Mouse (Mus musculus) lung, postnatal 25 days (tissue): ENCODE measurements around the gene Adcy2.
A peak's percentile ranks its signal among the peaks of the same experiment; 100 is the strongest.

Experiments used
- DNase-seq: peaks from one replicate; pipeline ENCODE4 v3.0.0; 2022; ENCODE audit warnings: low spot score

Gene Adcy2

DNA sequence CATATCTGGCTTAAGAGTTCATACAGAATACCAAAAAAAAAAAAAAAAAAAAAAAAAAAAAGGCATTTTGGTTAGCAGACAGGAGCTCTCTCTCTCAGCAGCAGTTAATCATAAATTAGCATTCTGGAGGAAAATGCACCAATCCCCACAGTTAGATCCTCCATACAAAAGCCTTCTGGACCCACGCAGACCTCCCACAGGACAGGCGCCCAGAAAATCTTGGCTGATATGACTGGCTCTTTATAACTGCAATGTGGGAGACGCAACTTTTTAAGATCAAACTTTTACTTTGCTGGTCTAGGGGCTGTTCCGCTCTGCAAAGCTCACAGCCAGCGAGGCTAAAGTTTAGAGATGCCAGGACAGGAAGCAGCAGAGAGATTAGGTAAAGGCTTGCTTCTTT lies 37.8 kb downstream of the Adcy2 start:
- DNase-seq: peak; percentile 1

DNA sequence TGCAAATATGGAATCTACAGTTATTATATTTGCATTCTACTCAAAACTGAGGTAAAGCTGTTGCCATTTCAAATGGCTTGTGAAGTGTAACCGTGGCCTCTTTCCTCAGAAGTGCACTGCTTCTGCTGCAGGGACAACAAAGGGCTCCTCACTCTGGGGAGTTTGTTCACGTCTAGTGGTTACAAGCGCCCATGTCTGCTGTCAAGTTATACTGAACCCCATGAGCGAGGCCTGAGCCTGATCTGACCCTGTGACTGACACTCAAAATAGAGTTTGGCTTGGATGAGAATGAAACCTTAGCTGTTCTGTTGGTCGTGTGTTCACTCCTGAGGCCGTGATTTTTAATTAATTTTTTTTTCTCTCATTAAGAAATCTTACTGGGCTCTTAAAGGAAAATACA lies 38.8 kb downstream of the Adcy2 start:
- DNase-seq: no peak

GRCm38 (mm10) chr13:68959406-68959805 lies 39.9 kb downstream of the Adcy2 start:
- DNase-seq: no peak

DNA sequence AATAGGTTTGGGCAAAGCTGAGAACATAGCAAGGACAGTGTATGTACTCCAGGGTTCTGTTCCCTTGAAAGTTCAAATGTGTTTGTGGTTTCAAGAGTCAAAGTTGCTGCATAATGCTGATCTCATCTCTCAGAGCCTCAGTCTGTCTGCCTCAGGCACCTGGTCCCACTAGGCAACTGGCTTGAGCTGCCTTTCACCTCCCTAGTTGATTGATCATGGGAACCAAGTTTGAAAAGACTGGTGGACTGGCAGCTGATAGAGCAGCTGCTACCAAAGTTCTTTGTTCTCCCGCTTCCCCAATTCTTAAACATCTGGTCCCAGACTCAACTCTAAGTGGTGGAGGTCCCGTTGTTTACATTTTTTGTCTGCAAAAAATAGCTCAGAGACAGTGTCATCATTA lies 56.6 kb downstream of the Adcy2 start:
- DNase-seq: no peak

DNA sequence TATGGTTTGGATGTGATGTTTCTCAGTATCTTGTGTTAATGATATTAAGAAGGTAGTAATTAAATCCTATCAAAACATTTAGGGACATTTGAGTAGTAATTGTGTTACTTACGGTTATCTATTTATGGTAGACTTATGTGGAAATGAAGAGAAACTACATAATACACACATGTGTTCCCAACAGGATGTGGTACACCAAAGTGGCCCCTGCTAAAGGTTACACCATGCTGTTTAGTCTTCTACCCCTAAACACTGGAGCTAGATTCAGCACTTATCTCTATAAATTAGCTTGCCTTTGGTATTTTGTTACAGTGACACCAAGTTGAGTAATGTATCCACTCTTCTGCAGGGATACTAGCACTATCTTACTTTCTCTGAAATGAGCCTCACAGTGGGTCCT lies 57.9 kb downstream of the Adcy2 start:
- no peak for DNase-seq

DNA sequence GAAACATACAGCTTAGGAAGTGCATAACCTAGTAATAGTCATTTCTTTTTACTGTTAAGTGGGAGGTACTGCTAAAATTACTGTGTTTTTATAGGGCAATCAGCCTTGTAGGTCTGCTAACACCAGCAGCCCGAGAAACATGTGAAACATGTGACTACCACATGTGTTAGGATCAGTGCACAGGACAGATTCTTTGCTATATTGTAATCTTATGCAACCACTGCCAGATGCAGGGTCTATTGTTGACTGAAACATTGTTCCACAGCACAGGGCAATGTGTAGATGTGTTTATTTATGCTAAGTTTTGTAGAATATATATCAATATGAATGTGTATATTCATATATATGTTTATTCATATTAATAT lies 67.1 kb downstream of the Adcy2 start:
- no peak for DNase-seq

DNA sequence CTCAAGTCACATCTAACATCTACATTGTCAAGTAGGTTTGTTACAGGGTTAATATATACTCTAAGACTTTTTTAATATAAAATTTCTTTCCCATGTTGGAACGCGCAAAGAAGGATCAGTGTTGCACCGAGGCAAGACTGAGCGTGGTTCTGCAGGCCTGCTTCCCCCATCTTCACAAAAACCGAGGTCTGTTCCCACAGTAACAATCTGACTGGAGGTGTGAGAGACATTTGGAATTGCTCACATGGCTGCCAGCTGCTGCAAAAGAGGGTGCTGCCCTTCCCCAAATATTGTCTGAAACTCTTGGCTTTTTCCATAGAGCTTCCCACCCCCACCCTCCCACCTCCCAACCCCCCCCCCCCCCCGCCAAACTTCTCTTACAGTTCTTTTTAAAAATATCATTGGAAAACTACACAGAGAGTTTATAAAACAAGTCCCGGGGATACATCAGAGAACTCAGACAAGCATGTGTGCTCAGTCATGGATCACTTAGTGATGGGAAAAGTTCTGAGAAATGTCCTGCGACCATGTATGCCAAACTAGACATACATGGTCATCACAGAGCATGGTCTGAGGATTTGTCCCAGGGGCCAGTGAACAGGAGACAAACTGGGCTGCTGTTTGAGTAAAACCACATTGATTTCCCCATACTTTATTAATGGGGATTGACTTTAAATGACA lies 67.6 kb downstream of the Adcy2 start:
- peak; percentile 46 for DNase-seq

GRCm38 (mm10) chr13:68928469-68928868 lies 70.9 kb downstream of the Adcy2 start:
- no peak for DNase-seq

DNA sequence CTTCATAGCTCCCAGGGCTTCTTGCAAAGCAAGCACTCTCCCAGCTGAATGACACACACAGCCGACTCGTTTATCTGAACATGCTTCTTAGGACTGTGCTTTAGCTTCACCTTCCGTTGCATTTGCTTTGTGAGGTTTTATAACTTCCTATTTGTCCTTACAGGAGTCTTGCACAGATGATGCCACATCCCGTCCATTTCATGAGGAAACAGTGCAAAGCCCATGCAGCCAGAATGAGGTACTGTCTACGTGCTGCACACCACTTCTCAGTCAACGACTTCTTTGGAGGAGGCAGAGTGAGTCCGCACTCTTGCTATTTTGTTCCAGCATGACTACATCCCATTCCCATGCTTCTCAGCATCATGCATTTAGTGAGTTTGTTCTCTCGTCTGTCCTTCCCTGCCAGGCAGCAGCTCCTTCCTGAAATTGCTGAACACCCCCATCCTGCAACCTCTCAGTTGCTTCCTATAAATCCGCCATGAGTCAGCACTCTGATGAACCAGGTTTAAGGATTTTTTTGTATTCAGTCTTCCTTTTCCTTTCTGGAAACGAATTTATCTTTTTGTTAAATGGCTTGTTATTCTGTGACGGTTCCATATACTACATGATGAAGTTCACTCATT lies 85.6 kb downstream of the Adcy2 start:
- DNase-seq: no peak

- no peak for DNase-seq
Observed at GRCm38 (mm10) chr13:68906667-68907066, 92.7 kb downstream of the Adcy2 start.

GRCm38 (mm10) chr13:68902708-68903107 lies 96.6 kb downstream of the Adcy2 start:
- DNase-seq: no peak

GRCm38 (mm10) chr13:68889929-68890593 lies 109.3 kb downstream of the Adcy2 start:
- DNase-seq: no peak

DNA sequence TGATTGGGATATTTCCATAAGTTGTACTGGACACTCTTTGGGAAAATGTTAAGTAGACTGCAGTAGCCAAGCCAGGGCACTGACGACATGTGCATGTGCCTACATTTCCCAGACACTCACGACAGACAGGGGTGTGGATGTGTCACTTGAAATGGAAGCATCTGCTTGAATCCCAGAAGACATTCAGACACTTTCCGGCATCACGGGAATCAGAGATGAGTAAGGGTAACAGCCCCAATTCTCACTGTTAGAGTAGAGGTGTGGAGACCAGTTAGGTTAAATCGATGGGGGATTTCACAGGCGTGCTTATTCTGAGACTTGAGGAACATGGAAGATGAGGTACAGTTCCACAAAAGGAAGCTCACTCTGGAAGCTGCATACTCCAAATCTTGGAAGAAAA lies 130.6 kb downstream of the Adcy2 start:
- DNase-seq: no peak

GRCm38 (mm10) chr13:68867940-68868655 lies 131.2 kb downstream of the Adcy2 start:
- no peak for DNase-seq

DNA sequence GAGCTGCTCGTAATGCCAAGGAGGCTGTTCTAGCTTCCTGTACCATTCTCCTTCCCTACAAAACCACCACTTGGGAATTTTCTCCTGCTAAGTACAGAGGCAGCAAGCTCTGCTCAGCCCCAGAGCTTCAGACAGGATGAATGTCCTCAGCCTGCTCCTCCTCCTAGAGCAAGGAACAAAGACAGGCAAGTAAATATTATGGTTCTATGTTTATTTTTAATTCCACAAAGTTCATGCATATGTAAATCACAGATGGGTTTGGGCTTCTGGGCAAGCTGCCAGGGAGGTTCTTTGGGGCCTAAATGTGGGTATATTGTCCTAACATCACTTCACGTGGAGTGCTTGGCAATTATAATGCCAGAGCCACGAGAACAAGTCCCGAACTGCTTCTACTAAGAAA lies 139.3 kb downstream of the Adcy2 start:
- DNase-seq: no peak

DNA sequence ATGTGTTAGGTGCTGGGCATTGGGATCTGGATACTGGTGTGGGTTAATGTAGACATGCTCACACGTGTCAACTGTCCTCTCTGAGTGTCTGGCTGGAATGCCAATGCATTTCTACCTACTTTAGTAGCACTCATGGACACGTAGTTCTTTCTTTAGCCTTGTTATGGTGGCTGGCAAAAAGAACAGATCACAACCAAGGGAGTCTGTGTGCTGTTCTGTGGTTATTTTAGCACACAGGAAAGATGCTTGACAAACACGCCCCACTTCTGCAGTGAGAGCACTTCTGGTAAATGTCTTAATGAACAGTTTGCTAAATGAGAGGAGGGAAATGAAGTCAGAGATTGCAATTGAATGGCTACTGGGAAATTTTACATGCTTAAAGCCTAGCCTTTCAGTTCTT lies 151.1 kb downstream of the Adcy2 start:
- DNase-seq: no peak

- DNase-seq: no peak
Observed at GRCm38 (mm10) chr13:68839517-68839916, 159.8 kb downstream of the Adcy2 start.

- DNase-seq: no peak
Observed at GRCm38 (mm10) chr13:68836183-68836582, 163.2 kb downstream of the Adcy2 start.

DNA sequence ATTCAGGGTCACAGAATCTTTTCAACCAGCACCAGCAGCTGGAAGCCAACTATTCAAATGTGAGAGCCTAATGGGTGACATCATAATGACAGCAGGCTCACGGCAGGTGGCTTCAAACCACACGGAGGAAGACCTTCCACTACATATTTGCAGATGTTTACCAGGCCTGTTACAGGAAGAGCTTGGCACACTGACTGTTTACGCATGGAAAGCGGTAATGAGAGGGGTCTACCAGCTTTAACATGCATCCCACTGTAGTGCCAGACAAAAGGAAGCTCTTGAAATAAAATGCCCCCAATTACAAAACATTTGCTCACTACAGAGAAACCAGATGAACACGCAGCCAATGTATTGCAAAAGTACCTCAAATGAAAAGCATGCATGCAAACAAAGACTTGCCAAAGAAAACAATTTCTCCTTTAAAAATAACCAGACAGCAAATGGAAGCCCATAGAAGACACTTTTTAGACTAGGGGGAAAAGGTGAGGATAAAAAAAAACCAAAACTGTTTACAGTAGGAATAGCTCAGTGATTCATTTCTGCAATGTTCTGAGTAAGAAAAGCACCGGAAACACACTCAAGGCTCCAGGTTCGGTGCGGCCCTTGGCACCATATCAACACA lies 163.8 kb downstream of the Adcy2 start:
- DNase-seq: no peak

DNA sequence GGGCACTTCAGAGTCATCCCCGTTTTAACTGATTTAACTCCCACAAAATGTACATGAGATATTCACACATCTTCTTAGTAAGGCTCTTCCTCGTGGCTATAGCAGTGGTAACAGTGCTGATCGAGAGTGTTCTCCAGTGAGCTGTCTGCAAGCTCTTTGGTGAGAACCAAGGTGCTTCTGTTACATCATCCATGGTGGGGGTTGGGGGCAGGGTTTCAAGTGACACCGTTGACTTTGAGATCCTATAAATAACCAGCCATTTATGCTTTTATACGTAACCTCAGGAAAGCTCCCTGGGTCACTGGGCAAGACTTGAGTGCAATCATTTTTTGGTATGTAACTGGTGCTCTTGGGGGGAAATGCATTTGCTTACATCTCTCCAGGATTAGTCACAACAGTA lies 167.2 kb downstream of the Adcy2 start:
- no peak for DNase-seq

GRCm38 (mm10) chr13:68830030-68830759 lies 169.1 kb downstream of the Adcy2 start:
- DNase-seq: no peak

DNA sequence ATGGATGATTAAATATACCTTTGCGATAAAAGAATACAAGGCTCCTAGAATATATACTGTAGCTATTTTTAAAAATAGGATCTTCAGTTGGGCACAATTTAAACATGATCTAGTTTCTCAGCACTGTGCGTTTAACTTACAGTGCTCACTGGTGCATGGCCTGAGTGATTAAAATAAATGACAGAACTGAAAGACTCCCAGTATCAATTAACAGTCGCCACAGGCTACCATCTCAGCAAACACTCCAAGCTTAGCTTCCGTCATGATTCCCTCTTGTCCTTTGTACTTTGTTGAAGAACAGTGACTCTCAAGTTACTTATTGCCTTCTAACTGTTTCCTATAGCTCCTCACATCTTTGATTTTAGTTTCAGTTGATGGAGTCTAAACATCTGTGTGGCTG lies 170.9 kb downstream of the Adcy2 start:
- no peak for DNase-seq
